Mouse (Mus musculus): Measurements from ENCODE around the gene Abcc3. TPM values are rescaled to one million over a fixed set of nuclear protein-coding genes. Genes with fewer than 3 reads are reported as not detected.
A peak's percentile ranks its signal among the peaks of the same experiment; 100 is the strongest.

Abcc3 gene
- total RNA-seq, 2 experiments from 2014 or later = 2.2 to 2.9 TPM

- no peak for DNase-seq
Measured at GRCm38 (mm10) chr11:94351094-94351493, 41.7 kb downstream of the Abcc3 start.

- no peak for DNase-seq
Measured at GRCm38 (mm10) chr11:94350337-94350736, 42.5 kb downstream of the Abcc3 start.

GRCm38 (mm10) chr11:94349839-94350238, 43.0 kb downstream of the Abcc3 start:
- DNase-seq = no peak

- DNase-seq = no peak
Measured at GRCm38 (mm10) chr11:94347063-94347575, 45.7 kb downstream of the Abcc3 start.

- DNase-seq = no peak
Measured at GRCm38 (mm10) chr11:94346611-94347010, 46.2 kb downstream of the Abcc3 start.

GRCm38 (mm10) chr11:94345926-94346325, 46.9 kb downstream of the Abcc3 start:
- DNase-seq = no peak

GRCm38 (mm10) chr11:94344470-94344869, 48.3 kb downstream of the Abcc3 start:
- DNase-seq = no peak

- DNase-seq = no peak
Measured at GRCm38 (mm10) chr11:94343955-94344358, 48.8 kb downstream of the Abcc3 start.

- no peak for DNase-seq
Measured at GRCm38 (mm10) chr11:94342114-94342905, 50.5 kb downstream of the Abcc3 start.

GRCm38 (mm10) chr11:94340948-94341933, 51.6 kb downstream of the Abcc3 start:
- no peak for DNase-seq

GRCm38 (mm10) chr11:94339732-94340585, 52.8 kb downstream of the Abcc3 start:
- DNase-seq = no peak

GRCm38 (mm10) chr11:94338347-94338746, 54.5 kb downstream of the Abcc3 start:
- DNase-seq = no peak

- no peak for DNase-seq
Measured at GRCm38 (mm10) chr11:94336551-94336950, 56.2 kb downstream of the Abcc3 start.

GRCm38 (mm10) chr11:94334386-94334968, 58.3 kb downstream of the Abcc3 start:
- DNase-seq = no peak

- no peak for DNase-seq
Measured at GRCm38 (mm10) chr11:94332726-94333125, 60.1 kb downstream of the Abcc3 start.

GRCm38 (mm10) chr11:94330211-94330610, 62.6 kb downstream of the Abcc3 start:
- no peak for DNase-seq

- peak; percentile 57 to 58 for DNase-seq
Measured at GRCm38 (mm10) chr11:94329270-94329891, 63.4 kb downstream of the Abcc3 start.

GRCm38 (mm10) chr11:94328644-94329025, 64.2 kb downstream of the Abcc3 start:
- no peak for DNase-seq

- DNase-seq = peak; percentile 97
Measured at GRCm38 (mm10) chr11:94327693-94328643, 64.8 kb downstream of the Abcc3 start, which contains the start of gene Ankrd40. Ankrd40 (plus strand) TSS chr11:94328001.

- no peak for DNase-seq
Measured at GRCm38 (mm10) chr11:94326961-94327411, 65.8 kb downstream of the Abcc3 start.

Data from layer of hippocampus, postnatal 36 days (tissue).